Comparison of ENCODE assay signal across 8 mouse cellular contexts in genomic region chr16:34937611-34938010, GRCm38 (mm10).
A peak's percentile ranks its signal among the peaks of the same experiment; 100 is the strongest.
DNase-seq lines count a peak whose midpoint lies in the region; ATAC-seq and TF ChIP-seq lines count a peak whose summit lies in the region.

No protein-coding gene starts in this region.

- DNase-seq in 3T3-L1 (ENCODE audit: low read depth, low spot score) = peak; percentile 96
- peak; percentile 82 for DNase-seq in NIH3T3 (ENCODE audit: low read depth)
- peak; percentile 60 for DNase-seq in heart, postnatal 0 days (ENCODE audit: low spot score)
- no peak for DNase-seq in liver, embryonic 11.5 days (ENCODE audit: low spot score)
- DNase-seq in left cerebral cortex, postnatal 14 days (ENCODE audit: low spot score in 2 of 2) = no peak
- no peak for DNase-seq in gastrocnemius, postnatal 36 days

- H3K4me3 ChIP-seq in heart, postnatal 0 days (ENCODE audit: low read depth, low read length) = no peak overlapping the region
- no peak overlapping the region for H3K4me3 ChIP-seq in liver, embryonic 11.5 days (ENCODE audit: low read depth, low read length)
- H3K4me3 ChIP-seq in midbrain, embryonic 15.5 days = no peak overlapping the region

- ATAC-seq in heart, postnatal 0 days (ENCODE audit: insufficient read depth, low read depth) = peak; percentile 71
- peak; percentile 35; the same call in 1 of the 2 replicates for ATAC-seq in liver, embryonic 11.5 days (replicated peaks; ENCODE audit: low FRiP score)
- ATAC-seq in erythroid progenitor cell, adult 5-6 weeks (replicated peaks; ENCODE audit: low FRiP score, poor library complexity, severe bottlenecking) = no peak
- ATAC-seq in midbrain, embryonic 15.5 days (replicated peaks) = no peak

- H3K27ac ChIP-seq in heart, postnatal 0 days (ENCODE audit: low read depth) = peak overlapping the region; percentile 81
- H3K27ac ChIP-seq in liver, embryonic 11.5 days (ENCODE audit: low read depth, low read length) = peak overlapping the region; percentile 16; the same call in 1 of the 2 replicates
- H3K27ac ChIP-seq in midbrain, embryonic 15.5 days = no peak overlapping the region

- peaks cover 43% of the 10 kb centered on the region for H3K4me1 ChIP-seq in heart, postnatal 0 days (ENCODE audit: control insufficient read depth, insufficient read depth)
- peaks cover 38% of the 10 kb centered on the region for H3K4me1 ChIP-seq in liver, embryonic 11.5 days (replicated peaks; ENCODE audit: control insufficient read depth, insufficient read depth, low read length)
- no peaks in the 10 kb centered on the region for H3K4me1 ChIP-seq in midbrain, embryonic 15.5 days

- intact Hi-C loops in left cerebral cortex, postnatal 14 days (cut with DNase I) = no loop called here
- intact Hi-C loops in gastrocnemius, postnatal 36 days (cut with DNase I) = no loop called here

- no peaks in the 10 kb centered on the region for H3K9me3 ChIP-seq in heart, postnatal 0 days (replicated peaks; ENCODE audit: control insufficient read depth, low read length)
- no peaks in the 10 kb centered on the region for H3K9me3 ChIP-seq in liver, embryonic 11.5 days (ENCODE audit: control insufficient read depth, low read length)
- H3K9me3 ChIP-seq in midbrain, embryonic 15.5 days = no peaks in the 10 kb centered on the region

- WGBS in heart, postnatal 0 days = 33% methylated on average over 4 of the region's 4 CpGs
- 32% methylated on average over 4 of the region's 4 CpGs for WGBS in liver, embryonic 11.5 days
- 60% methylated on average over 4 of the region's 4 CpGs for WGBS in midbrain, embryonic 15.5 days

- peaks cover 14% of the 10 kb centered on the region; the same call in 1 of the 2 replicates for H3K27me3 ChIP-seq in heart, postnatal 0 days (ENCODE audit: control insufficient read depth, insufficient read depth, low read length)
- no peaks in the 10 kb centered on the region for H3K27me3 ChIP-seq in liver, embryonic 11.5 days (replicated peaks; ENCODE audit: control insufficient read depth, insufficient read depth, low read length)
- H3K27me3 ChIP-seq in midbrain, embryonic 15.5 days (replicated peaks) = no peaks in the 10 kb centered on the region

- H3K9ac ChIP-seq in heart, postnatal 0 days (replicated peaks; ENCODE audit: low read depth, low read length) = no peak overlapping the region
- no peak overlapping the region for H3K9ac ChIP-seq in liver, embryonic 11.5 days (ENCODE audit: low read depth, low read length)
- H3K9ac ChIP-seq in midbrain, embryonic 15.5 days = no peak overlapping the region

- no peak for TF ChIP-seq CTCF in heart, postnatal 0 days (IDR thresholded peaks at IDR 0.05; ENCODE audit: low read depth)

- H3K4me2 ChIP-seq in heart, postnatal 0 days (ENCODE audit: low read depth, low read length) = no peak overlapping the region
- H3K4me2 ChIP-seq in liver, embryonic 11.5 days = no peak overlapping the region
- H3K4me2 ChIP-seq in midbrain, embryonic 15.5 days = no peak overlapping the region

- peak; percentile 86; the same call in 1 of the 2 replicates for TF ChIP-seq EP300 in heart, postnatal 0 days (IDR thresholded peaks at IDR 0.05; ENCODE audit: low read depth)

- no peaks in the 10 kb centered on the region for H3K36me3 ChIP-seq in heart, postnatal 0 days (replicated peaks; ENCODE audit: control insufficient read depth, insufficient read depth, low read length)
- H3K36me3 ChIP-seq in liver, embryonic 11.5 days (ENCODE audit: control insufficient read depth, insufficient read depth, low read length) = no peaks in the 10 kb centered on the region
- H3K36me3 ChIP-seq in midbrain, embryonic 15.5 days (replicated peaks) = no peaks in the 10 kb centered on the region

Comparison
In these comparisons a context has a peak if more than half of its experiments do, and no peak if none do; other contexts are left out.
1. DNase-seq: peak in 3T3-L1 (single experiment), NIH3T3 (single experiment) and heart, postnatal 0 days (single experiment); none in liver, embryonic 11.5 days (single experiment), left cerebral cortex, postnatal 14 days (0 of 2) and gastrocnemius, postnatal 36 days (0 of 2).
2. ATAC-seq: peak in heart, postnatal 0 days (single experiment) and liver, embryonic 11.5 days (single experiment); none in erythroid progenitor cell, adult 5-6 weeks (single experiment) and midbrain, embryonic 15.5 days (single experiment).